Mouse (Mus musculus): ENCODE results near the gene Lrp4. TPM values are rescaled to one million over a fixed set of nuclear protein-coding genes. Genes with fewer than 3 reads are reported as not detected.
A peak's percentile ranks its signal among the peaks of the same experiment; 100 is the strongest.
"Not testable (repeated sequence)": the region's sequence is repeated elsewhere in the genome, so short reads cannot be mapped to it uniquely, and the experiment has no call there.

The Lrp4 gene
- total RNA-seq, 2 experiments from 2014 or later, result 14.4 to 15.4 TPM

GRCm38 (mm10) chr2:91480399-91480801 lies 23.1 kb downstream of the Lrp4 start:
- peak; percentile 89 for DNase-seq
- intact Hi-C loops (cut with DNase I), result loop anchor here (2.0 kb wide), 1 partner anchor 196 kb away; no protein-coding TSS in a partner anchor

DNA sequence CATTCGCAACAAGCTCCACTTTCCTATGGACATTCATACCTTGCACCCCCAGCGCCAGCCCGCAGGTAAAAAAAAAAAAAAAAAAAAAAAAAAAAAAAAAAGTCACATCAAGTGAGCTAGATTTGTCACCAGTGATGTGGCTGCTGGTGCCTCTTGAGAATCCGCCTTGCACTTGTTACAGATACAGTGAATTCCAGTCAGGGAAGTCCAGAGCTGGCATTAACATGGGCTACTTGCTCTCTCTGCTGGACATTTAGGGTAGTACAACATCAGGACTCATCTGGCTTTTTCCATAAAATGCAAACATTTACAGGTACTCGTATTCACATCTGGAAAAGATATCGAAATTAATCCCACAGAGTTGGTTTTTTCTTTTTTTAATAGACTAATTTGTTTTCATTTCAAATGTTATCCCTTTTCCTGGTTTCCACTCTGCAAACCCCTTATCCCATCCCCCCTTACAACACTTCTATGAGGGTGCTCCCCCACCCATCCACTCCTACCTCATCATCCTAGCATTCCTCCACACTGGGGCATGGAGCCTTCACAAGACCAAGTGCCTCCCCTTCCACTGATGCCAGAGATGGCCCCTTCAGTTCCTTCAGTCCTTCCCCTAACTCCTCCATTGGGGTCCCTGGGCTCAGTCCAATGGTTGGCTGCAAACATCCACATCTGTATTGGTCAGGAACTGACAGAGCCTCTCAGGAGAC lies 23.6 kb downstream of the Lrp4 start:
- DNase-seq, result peak; percentile 46
- intact Hi-C loops (cut with DNase I), result loop anchor here (2.0 kb wide), 1 partner anchor 196 kb away; no protein-coding TSS in a partner anchor

- intact Hi-C loops (cut with DNase I), result no loop called here
- DNase-seq, result no peak
Measured at GRCm38 (mm10) chr2:91484698-91485097, 27.4 kb downstream of the Lrp4 start.

- no peak for DNase-seq
- intact Hi-C loops (cut with DNase I), result no loop called here
Measured at GRCm38 (mm10) chr2:91485256-91485655, 27.9 kb downstream of the Lrp4 start.

- not testable (repeated sequence) for DNase-seq
Measured at GRCm38 (mm10) chr2:91487295-91487694, 30.0 kb downstream of the Lrp4 start.

DNA sequence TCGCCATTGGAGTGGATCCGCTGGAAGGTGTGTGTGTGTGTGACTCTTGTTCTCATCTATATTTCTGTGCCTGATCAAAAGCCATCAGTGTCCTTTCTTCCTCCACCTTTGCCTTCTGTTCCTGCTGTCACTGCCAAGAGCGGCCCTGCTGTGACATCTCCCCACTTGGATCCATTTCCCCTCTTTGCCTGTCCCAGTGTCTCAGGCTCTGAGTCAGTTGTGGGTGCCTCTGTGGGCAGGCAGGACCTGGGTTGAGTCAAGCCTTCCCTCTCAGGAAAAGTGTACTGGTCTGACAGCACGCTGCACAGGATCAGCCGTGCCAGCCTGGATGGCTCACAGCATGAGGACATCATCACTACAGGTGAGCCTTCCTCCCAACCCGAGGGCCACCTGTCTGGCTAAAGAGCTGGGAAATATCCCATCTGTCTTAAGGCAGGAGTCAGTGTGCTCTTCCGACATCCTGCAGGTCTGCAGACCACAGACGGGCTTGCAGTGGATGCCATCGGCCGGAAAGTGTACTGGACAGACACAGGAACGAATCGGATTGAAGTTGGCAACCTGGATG lies 34.8 kb downstream of the Lrp4 start:
- DNase-seq, result no peak
- intact Hi-C loops (cut with DNase I), result no loop called here

More at GRCm38 (mm10) chr2:91487295-91487694, 30.0 kb downstream of the Lrp4 start:
- intact Hi-C loops (cut with DNase I), result not testable (repeated sequence)

DNA sequence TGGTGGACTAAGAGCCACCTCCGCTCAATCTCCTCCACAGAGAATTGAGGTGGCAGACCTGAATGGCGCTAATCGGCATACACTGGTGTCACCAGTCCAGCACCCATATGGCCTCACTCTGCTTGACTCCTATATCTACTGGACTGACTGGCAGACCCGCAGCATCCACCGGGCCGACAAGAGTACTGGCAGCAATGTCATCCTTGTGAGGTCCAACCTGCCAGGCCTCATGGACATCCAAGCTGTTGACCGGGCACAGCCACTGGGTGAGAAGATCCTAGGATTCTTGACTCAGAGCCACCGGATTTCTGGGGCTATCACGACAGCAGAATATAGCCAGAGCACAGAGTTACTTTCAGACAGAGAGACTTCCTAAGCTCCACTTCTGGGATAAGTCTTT lies 36.7 kb downstream of the Lrp4 start:
- DNase-seq, result no peak
- intact Hi-C loops (cut with DNase I), result no loop called here

DNA sequence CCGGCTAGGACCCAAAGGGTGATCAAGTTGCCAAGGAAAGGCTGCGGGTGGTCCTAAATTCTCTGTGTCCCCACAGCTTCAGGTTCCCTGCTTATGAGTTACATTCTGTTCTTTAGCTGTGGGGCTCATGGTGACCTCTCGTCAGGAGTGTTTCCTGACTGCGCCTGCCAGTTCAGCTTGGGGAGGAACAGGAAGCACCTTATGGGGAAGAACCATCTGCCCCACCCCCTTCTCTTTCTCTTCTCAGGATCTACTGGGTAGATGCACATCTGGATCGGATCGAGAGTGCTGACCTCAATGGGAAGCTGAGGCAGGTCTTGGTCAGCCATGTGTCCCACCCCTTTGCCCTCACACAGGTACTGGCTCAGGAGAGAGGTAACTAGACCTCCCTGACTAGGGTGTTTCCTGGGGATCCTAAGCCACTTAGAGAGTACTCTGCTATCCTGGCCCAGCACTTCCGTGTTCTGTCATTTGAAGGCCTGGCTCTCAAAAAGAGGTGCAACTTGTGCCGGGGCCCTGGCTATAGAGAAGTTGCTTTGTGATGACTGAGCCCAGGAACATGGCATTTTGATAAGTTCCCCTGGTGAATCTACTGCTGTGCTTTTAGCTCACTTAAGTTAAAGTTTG lies 40.9 kb downstream of the Lrp4 start:
- no peak for DNase-seq
- intact Hi-C loops (cut with DNase I), result no loop called here

DNA sequence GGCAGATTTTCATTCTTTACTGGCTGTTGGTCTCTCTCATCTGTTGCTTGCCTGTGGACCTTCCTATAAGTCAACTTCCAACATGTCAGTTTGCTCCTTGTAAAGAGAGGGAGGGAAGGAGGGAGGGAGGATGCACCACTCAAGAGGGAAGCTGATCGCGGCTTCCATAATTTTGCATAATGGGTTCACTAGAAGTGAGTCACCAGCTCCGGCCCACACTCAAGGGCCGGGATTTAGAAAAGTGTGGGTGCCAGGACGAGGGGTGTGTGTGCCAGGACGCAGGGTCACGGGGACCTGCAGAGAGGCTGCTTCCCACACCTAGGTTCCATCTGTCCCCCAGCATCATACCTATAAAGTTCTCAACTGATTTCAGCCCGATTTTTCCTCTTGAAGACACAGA lies 50.8 kb downstream of the Lrp4 start:
- DNase-seq, result no peak

DNA sequence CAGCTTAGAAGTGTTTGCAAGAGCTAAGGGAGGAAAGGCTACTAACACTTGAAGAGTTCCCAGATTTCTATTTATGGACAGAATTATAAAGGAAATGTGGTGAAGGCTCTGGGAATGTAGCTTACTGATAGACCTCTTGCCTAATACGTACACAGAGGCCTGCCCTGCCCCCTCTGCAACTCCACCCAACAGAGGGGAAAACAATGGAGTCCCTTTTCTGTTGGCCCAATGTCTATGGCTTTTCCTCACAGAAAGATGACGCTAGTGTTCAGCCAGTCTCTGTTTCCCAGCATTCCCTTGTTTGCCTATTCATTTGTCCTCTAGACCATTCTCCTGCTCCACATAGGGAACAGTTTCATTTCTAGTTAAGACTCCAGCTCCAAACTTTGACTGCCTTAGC lies 59.9 kb downstream of the Lrp4 start:
- no peak for DNase-seq
- intact Hi-C loops (cut with DNase I), result no loop called here

More for the DNA sequence above, 50.8 kb downstream of the Lrp4 start:
- intact Hi-C loops (cut with DNase I), result no loop called here

GRCm38 (mm10) chr2:91526294-91527146 lies 69.2 kb downstream of the Lrp4 start, which contains the start of gene Ckap5:
TSS of gene Ckap5 (plus strand) at chr2:91526762.
- intact Hi-C loops (cut with DNase I), result no loop called here
- DNase-seq, result peak; percentile 94

- DNase-seq, result no peak
- intact Hi-C loops (cut with DNase I), result no loop called here
Measured at GRCm38 (mm10) chr2:91527147-91527486, 69.8 kb downstream of the Lrp4 start.

DNA sequence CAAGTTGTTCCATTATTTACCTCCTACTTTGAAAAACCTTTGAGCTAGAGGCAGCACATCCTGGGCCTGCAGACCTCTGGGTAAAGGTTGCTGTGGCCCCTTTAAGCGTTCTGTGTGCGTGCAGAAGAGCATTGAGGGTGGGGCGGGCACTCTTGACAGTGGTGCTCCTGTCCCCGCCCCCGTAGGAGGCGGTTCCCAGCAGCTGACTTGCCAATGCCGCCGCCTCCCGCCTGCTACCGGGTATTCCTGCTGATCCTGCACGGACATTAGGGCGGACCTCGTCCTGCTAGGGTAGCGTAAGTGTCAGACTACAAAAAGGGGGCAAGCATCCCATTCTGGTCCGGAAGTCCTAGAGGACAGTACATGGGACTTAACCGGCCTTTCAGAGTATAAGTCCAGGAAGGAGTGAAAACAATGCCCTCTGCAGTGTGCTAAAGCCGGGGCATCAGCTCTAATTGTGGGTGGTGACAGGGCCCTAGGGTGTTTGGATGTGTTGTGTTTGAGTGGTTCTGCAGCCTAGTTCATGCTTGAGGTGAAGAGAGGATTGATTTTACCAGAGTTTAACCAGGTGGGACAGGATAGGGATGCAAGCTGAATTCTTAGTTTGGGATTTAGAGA lies 80.4 kb downstream of the Lrp4 start:
- DNase-seq, result peak; percentile 67
- intact Hi-C loops (cut with DNase I), result no loop called here

Other genes with a start within 250 kb of the Lrp4 start
- 10 to 100 TPM; 12.3 to 12.8 TPM for gene Ddb2, start 220.5 kb upstream of the Lrp4 start, total RNA-seq (2021)
- gene Pacsin3, start 201.6 kb upstream of the Lrp4 start, total RNA-seq (2021), result 10 to 100 TPM; 15.3 to 22.4 TPM
- 10 to 100 TPM; 53.9 to 59.8 TPM for gene Arfgap2, start 192.5 kb upstream of the Lrp4 start, total RNA-seq (2021)
- gene 1110051M20Rik, start 12.8 kb upstream of the Lrp4 start, total RNA-seq (2021), result 100 to 1,000 TPM; 106 to 109 TPM
- gene Ckap5, start 69.3 kb downstream of the Lrp4 start, total RNA-seq (2021), result 100 to 1,000 TPM; 156 to 163 TPM
- under 1 TPM in 1 of 2 experiments, not detected in 1; 0.26 TPM for gene F2, start 178.9 kb downstream of the Lrp4 start, total RNA-seq (2021)
- gene Zfp408, start 192.3 kb downstream of the Lrp4 start, total RNA-seq (2021), result 10 to 100 TPM; 24.2 to 26.2 TPM
- gene Arhgap1, start 192.3 kb downstream of the Lrp4 start, total RNA-seq (2021), result 10 to 100 TPM; 87.4 to 99.0 TPM

Measured in left cerebral cortex, postnatal 4 days (tissue).